34 mouse cellular contexts compared by ENCODE assay signal in the genomic region with DNA sequence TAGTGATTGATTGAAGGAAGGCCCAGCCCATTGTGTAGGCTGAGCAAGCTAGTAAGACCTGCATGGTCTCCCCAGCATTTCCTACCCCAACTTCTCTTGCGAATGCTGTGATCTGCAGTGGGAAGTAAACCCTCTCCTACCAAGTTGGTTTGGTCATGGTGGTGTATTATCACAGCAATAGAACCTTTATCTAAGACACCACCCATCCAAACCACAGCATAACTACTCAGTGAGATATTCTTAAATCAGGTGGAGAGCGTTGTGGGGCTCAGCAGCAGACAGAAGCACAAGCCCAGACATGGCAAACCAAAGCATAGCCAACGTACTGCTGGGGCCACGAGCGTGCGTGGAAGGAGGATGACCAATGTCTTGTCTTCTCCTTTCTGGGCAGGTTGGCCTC. TPM values are rescaled to one million over a fixed set of nuclear protein-coding genes. Genes with fewer than 3 reads are reported as not detected.
"Had no signal": no experiment of that assay in that cellular context is flagged by ENCODE, and none has a peak within 500 bp of the region (broad histone marks: within the 10 kb centered on the region; RNA-seq: fewer than 3 reads in every experiment).

No protein-coding gene starts in this region.

- H3K4me3 ChIP-seq: left cerebral cortex, adult 2 months; limb, embryonic 10.5 days; limb, embryonic 12.5 days; limb, embryonic 13.5 days; limb, embryonic 15.5 days; liver, embryonic 12.5 days; liver, embryonic 13.5 days; liver, embryonic 15.5 days; lung, embryonic 15.5 days; midbrain, embryonic 10.5 days; midbrain, embryonic 12.5 days; midbrain, embryonic 13.5 days; midbrain, embryonic 15.5 days; myocyte; neural tube, embryonic 12.5 days; neural tube, embryonic 13.5 days had no signal

- H3K9ac ChIP-seq: limb, embryonic 12.5 days; limb, embryonic 13.5 days; limb, embryonic 15.5 days; liver, embryonic 12.5 days; liver, embryonic 13.5 days; liver, embryonic 14.5 days; liver, embryonic 15.5 days; liver, postnatal 0 days; lung, embryonic 14.5 days; lung, embryonic 15.5 days; midbrain, embryonic 12.5 days; midbrain, embryonic 13.5 days; midbrain, embryonic 15.5 days; neural tube, embryonic 12.5 days; neural tube, embryonic 13.5 days had no signal

- H3K36me3 ChIP-seq: liver, embryonic 12.5 days; liver, embryonic 13.5 days; liver, embryonic 15.5 days; lung, embryonic 15.5 days; midbrain, embryonic 10.5 days; midbrain, embryonic 12.5 days; midbrain, embryonic 13.5 days; midbrain, embryonic 15.5 days; neural tube, embryonic 12.5 days; neural tube, embryonic 13.5 days had no signal

- ATAC-seq: liver, embryonic 12.5 days; liver, postnatal 0 days; midbrain, embryonic 13.5 days; midbrain, embryonic 15.5 days; midbrain, embryonic 16.5 days had no signal

- DNase-seq: layer of hippocampus, postnatal 36 days; left cerebral cortex, postnatal 4 days; liver; liver, embryonic 13.5 days; liver, postnatal 0 days; lung, adult 18-20 months; lung, adult 2 months; lung, embryonic 14.5 days; lung, postnatal 10 days; lung, postnatal 14 days; lung, postnatal 36 days; lung, postnatal 4 days; midbrain, embryonic 14.5 days had no signal

- H3K27me3 ChIP-seq: limb, embryonic 12.5 days; limb, embryonic 13.5 days; limb, embryonic 15.5 days; liver, embryonic 12.5 days; liver, embryonic 13.5 days; liver, embryonic 15.5 days; lung, embryonic 15.5 days; midbrain, embryonic 12.5 days; midbrain, embryonic 13.5 days; midbrain, embryonic 15.5 days; neural tube, embryonic 12.5 days; neural tube, embryonic 13.5 days had no signal

- H3K4me2 ChIP-seq: limb, embryonic 12.5 days; limb, embryonic 13.5 days; limb, embryonic 15.5 days; liver, embryonic 11.5 days; liver, embryonic 12.5 days; liver, embryonic 13.5 days; liver, embryonic 15.5 days; lung, embryonic 14.5 days; lung, embryonic 15.5 days; midbrain, embryonic 11.5 days; midbrain, embryonic 12.5 days; midbrain, embryonic 13.5 days; midbrain, embryonic 15.5 days; neural tube, embryonic 12.5 days; neural tube, embryonic 13.5 days had no signal

- H3K9me3 ChIP-seq: limb, embryonic 10.5 days; limb, embryonic 12.5 days; limb, embryonic 13.5 days; limb, embryonic 15.5 days; liver, embryonic 12.5 days; liver, embryonic 13.5 days; liver, embryonic 15.5 days; lung, embryonic 15.5 days; midbrain, embryonic 10.5 days; midbrain, embryonic 12.5 days; midbrain, embryonic 13.5 days; midbrain, embryonic 15.5 days; neural tube, embryonic 12.5 days; neural tube, embryonic 13.5 days had no signal

- H3K4me1 ChIP-seq: liver, embryonic 12.5 days; liver, embryonic 13.5 days; liver, embryonic 15.5 days; midbrain, embryonic 12.5 days; midbrain, embryonic 13.5 days; midbrain, embryonic 15.5 days; neural tube, embryonic 12.5 days; neural tube, embryonic 13.5 days had no signal

- H3K27ac ChIP-seq: left cerebral cortex, adult 2 months; limb, embryonic 10.5 days; limb, embryonic 12.5 days; limb, embryonic 13.5 days; limb, embryonic 15.5 days; liver, embryonic 12.5 days; liver, embryonic 13.5 days; liver, embryonic 14.5 days; liver, embryonic 15.5 days; lung, embryonic 15.5 days; macrophage; midbrain, embryonic 10.5 days; midbrain, embryonic 12.5 days; midbrain, embryonic 13.5 days; midbrain, embryonic 15.5 days; neural tube, embryonic 12.5 days; neural tube, embryonic 13.5 days had no signal

RNA-seq across cellular contexts. Expression of a gene that starts 9.8 kb away (rescaled TPM):
- total RNA-seq: monocyte, adult 5-6 weeks had no signal
- polyA plus RNA-seq: macrophage had no signal
